Mouse (Mus musculus): ENCODE results near the gene Slc29a2. TPM values are rescaled to one million over a fixed set of nuclear protein-coding genes. Genes with fewer than 3 reads are reported as not detected.

Slc29a2 gene
- 4.5 and 5.4 TPM in 2 replicates for polyA plus RNA-seq (2015; fragmentation: Nextera tagmentation; extraction: Ambion mirVana)

GRCm38 (mm10) chr19:5023621-5024479 is at the start of gene Slc29a2:
Gene Slc29a2 (plus strand): TSS chr19:5023860.
- Histone ChIP-seq H3K36me3 (ENCODE audit: control insufficient read depth, insufficient read depth, low read length) (no peaks in the 10 kb centered on the region), H3K4me1 (ENCODE audit: control insufficient read depth, insufficient read depth, low read length) (0 out of 2 replicates have a peak, but pooled peaks cover 5% of the 10 kb centered on the region), H3K4me3 (ENCODE audit: low read length) (peak within 1 kb of the TSS; percentile 79), H3K27ac (ENCODE audit: low read length) (peak within 1 kb of the TSS; percentile 89), H3K4me2 (ENCODE audit: low read depth, low read length) (peak within 1 kb of the TSS; percentile 89), H3K9me3 (ENCODE audit: control insufficient read depth, low read length) (no peaks in the 10 kb centered on the region), H3K27me3 (replicated peaks; ENCODE audit: control insufficient read depth, insufficient read depth, low read length) (no peaks in the 10 kb centered on the region), H3K9ac (ENCODE audit: low read depth, low read length) (peak within 1 kb of the TSS; percentile 80)
- under 1% methylated on average over 62 of the region's 62 CpGs for WGBS
- ATAC-seq: peak; percentile 98

GRCm38 (mm10) chr19:4981767-4982166 is 41.9 kb upstream of the Slc29a2 start:
- no peaks in the 10 kb centered on the region for H3K36me3 ChIP-seq (ENCODE audit: control insufficient read depth, insufficient read depth, low read length)

GRCm38 (mm10) chr19:4989013-4989412 is 34.6 kb upstream of the Slc29a2 start:
- H3K9ac ChIP-seq (ENCODE audit: low read depth, low read length): no peak overlapping the region
- ATAC-seq: 0 out of 2 replicates have a peak, but pooled peaks have one; percentile 40
- H3K27ac ChIP-seq (ENCODE audit: low read length): no peak overlapping the region
- WGBS: 3% methylated on average over 13 of the region's 13 CpGs
- no peak overlapping the region for H3K4me2 ChIP-seq (ENCODE audit: low read depth, low read length)
- no peaks in the 10 kb centered on the region for H3K4me1 ChIP-seq (ENCODE audit: control insufficient read depth, insufficient read depth, low read length)
- H3K9me3 ChIP-seq (ENCODE audit: control insufficient read depth, low read length): no peaks in the 10 kb centered on the region
- H3K27me3 ChIP-seq (replicated peaks; ENCODE audit: control insufficient read depth, insufficient read depth, low read length): peaks cover 29% of the 10 kb centered on the region
- no peak overlapping the region for H3K4me3 ChIP-seq (ENCODE audit: low read length)
- no peaks in the 10 kb centered on the region for H3K36me3 ChIP-seq (ENCODE audit: control insufficient read depth, insufficient read depth, low read length)

More at GRCm38 (mm10) chr19:4981767-4982166, 41.9 kb upstream of the Slc29a2 start:
- no peak for ATAC-seq
- no peak overlapping the region for H3K27ac ChIP-seq (ENCODE audit: low read length)
- no peak overlapping the region for H3K4me3 ChIP-seq (ENCODE audit: low read length)
- no peaks in the 10 kb centered on the region for H3K9me3 ChIP-seq (ENCODE audit: control insufficient read depth, low read length)
- H3K4me2 ChIP-seq (ENCODE audit: low read depth, low read length): no peak overlapping the region
- peaks cover 4% of the 10 kb centered on the region; the same call in 1 of the 2 replicates for H3K27me3 ChIP-seq (replicated peaks; ENCODE audit: control insufficient read depth, insufficient read depth, low read length)
- no peaks in the 10 kb centered on the region for H3K4me1 ChIP-seq (ENCODE audit: control insufficient read depth, insufficient read depth, low read length)
- no peak overlapping the region for H3K9ac ChIP-seq (ENCODE audit: low read depth, low read length)

- 0 out of 2 replicates have a peak, but pooled peaks have one; percentile 3 for ATAC-seq
- H3K9ac ChIP-seq (ENCODE audit: low read depth, low read length): no peak overlapping the region
- no peaks in the 10 kb centered on the region for H3K4me1 ChIP-seq (ENCODE audit: control insufficient read depth, insufficient read depth, low read length)
- peaks cover 25% of the 10 kb centered on the region for H3K27me3 ChIP-seq (replicated peaks; ENCODE audit: control insufficient read depth, insufficient read depth, low read length)
- no peaks in the 10 kb centered on the region for H3K9me3 ChIP-seq (ENCODE audit: control insufficient read depth, low read length)
- 22% methylated on average over 43 of the region's 47 CpGs for WGBS
- H3K27ac ChIP-seq (ENCODE audit: low read length): no peak overlapping the region
- H3K36me3 ChIP-seq (ENCODE audit: control insufficient read depth, insufficient read depth, low read length): no peaks in the 10 kb centered on the region
- no peak overlapping the region; the same call in 1 of the 2 replicates for H3K4me3 ChIP-seq (ENCODE audit: low read length)
- H3K4me2 ChIP-seq (ENCODE audit: low read depth, low read length): no peak overlapping the region
These were observed 34.0 kb upstream of the Slc29a2 start for GRCm38 (mm10) chr19:4989434-4990255.

- ATAC-seq: no peak
- Histone ChIP-seq H3K27ac (ENCODE audit: low read length) (no peak within 1 kb of the TSS), H3K27me3 (replicated peaks; ENCODE audit: control insufficient read depth, insufficient read depth, low read length) (peaks cover 25% of the 10 kb centered on the region), H3K9ac (ENCODE audit: low read depth, low read length) (no peak within 1 kb of the TSS), H3K36me3 (ENCODE audit: control insufficient read depth, insufficient read depth, low read length) (no peaks in the 10 kb centered on the region), H3K4me1 (ENCODE audit: control insufficient read depth, insufficient read depth, low read length) (no peaks in the 10 kb centered on the region), H3K4me2 (ENCODE audit: low read depth, low read length) (0 out of 2 replicates have a peak within 1 kb of the TSS, but pooled peaks have one; percentile 3), H3K4me3 (ENCODE audit: low read length) (no peak within 1 kb of the TSS; the same call in 1 of the 2 replicates), H3K9me3 (ENCODE audit: control insufficient read depth, low read length) (no peaks in the 10 kb centered on the region)
- 26% methylated on average over 4 of the region's 4 CpGs for WGBS
These were observed 33.4 kb upstream of the Slc29a2 start, which contains the start of gene Npas4 for GRCm38 (mm10) chr19:4990256-4990625. Gene Npas4 (minus strand): TSS chr19:4990316.

GRCm38 (mm10) chr19:4990716-4991115 is 32.9 kb upstream of the Slc29a2 start:
- no peak overlapping the region for H3K4me3 ChIP-seq (ENCODE audit: low read length)
- H3K4me2 ChIP-seq (ENCODE audit: low read depth, low read length): 0 out of 2 replicates have a peak overlapping the region, but pooled peaks have one; percentile 3
- no peaks in the 10 kb centered on the region for H3K9me3 ChIP-seq (ENCODE audit: control insufficient read depth, low read length)
- 4% methylated on average over 18 of the region's 22 CpGs for WGBS
- H3K4me1 ChIP-seq (ENCODE audit: control insufficient read depth, insufficient read depth, low read length): no peaks in the 10 kb centered on the region
- H3K27me3 ChIP-seq (replicated peaks; ENCODE audit: control insufficient read depth, insufficient read depth, low read length): peaks cover 25% of the 10 kb centered on the region
- H3K9ac ChIP-seq (ENCODE audit: low read depth, low read length): no peak overlapping the region
- no peak for ATAC-seq
- no peaks in the 10 kb centered on the region for H3K36me3 ChIP-seq (ENCODE audit: control insufficient read depth, insufficient read depth, low read length)
- H3K27ac ChIP-seq (ENCODE audit: low read length): no peak overlapping the region

- no peaks in the 10 kb centered on the region for H3K9me3 ChIP-seq (ENCODE audit: control insufficient read depth, low read length)
- H3K36me3 ChIP-seq (ENCODE audit: control insufficient read depth, insufficient read depth, low read length): no peaks in the 10 kb centered on the region
- no peak overlapping the region for H3K9ac ChIP-seq (ENCODE audit: low read depth, low read length)
- H3K4me2 ChIP-seq (ENCODE audit: low read depth, low read length): 0 out of 2 replicates have a peak overlapping the region, but pooled peaks have one; percentile 6
- no peak overlapping the region for H3K4me3 ChIP-seq (ENCODE audit: low read length)
- no peak overlapping the region for H3K27ac ChIP-seq (ENCODE audit: low read length)
- no peaks in the 10 kb centered on the region for H3K4me1 ChIP-seq (ENCODE audit: control insufficient read depth, insufficient read depth, low read length)
- ATAC-seq: no peak
- 19% methylated on average over 8 of the region's 8 CpGs for WGBS
- H3K27me3 ChIP-seq (replicated peaks; ENCODE audit: control insufficient read depth, insufficient read depth, low read length): peaks cover 25% of the 10 kb centered on the region
These were observed 31.3 kb upstream of the Slc29a2 start for GRCm38 (mm10) chr19:4992371-4992770.

- WGBS: 1% methylated on average over 9 of the region's 9 CpGs
- Histone ChIP-seq H3K4me3 (ENCODE audit: low read length) (no peak overlapping the region), H3K9me3 (ENCODE audit: control insufficient read depth, low read length) (no peaks in the 10 kb centered on the region), H3K4me2 (ENCODE audit: low read depth, low read length) (0 out of 2 replicates have a peak overlapping the region, but pooled peaks have one; percentile 6), H3K36me3 (ENCODE audit: control insufficient read depth, insufficient read depth, low read length) (no peaks in the 10 kb centered on the region), H3K4me1 (ENCODE audit: control insufficient read depth, insufficient read depth, low read length) (no peaks in the 10 kb centered on the region), H3K27me3 (replicated peaks; ENCODE audit: control insufficient read depth, insufficient read depth, low read length) (peaks cover 25% of the 10 kb centered on the region), H3K9ac (ENCODE audit: low read depth, low read length) (no peak overlapping the region), H3K27ac (ENCODE audit: low read length) (no peak overlapping the region)
- ATAC-seq: peak; percentile 64; the same call in 1 of the 2 replicates
These were observed 30.8 kb upstream of the Slc29a2 start for GRCm38 (mm10) chr19:4992904-4993303.

GRCm38 (mm10) chr19:4994043-4994442 is 29.6 kb upstream of the Slc29a2 start:
- WGBS: 51% methylated on average over 5 of the region's 5 CpGs
- H3K4me2 ChIP-seq (ENCODE audit: low read depth, low read length): no peak overlapping the region
- H3K36me3 ChIP-seq (ENCODE audit: control insufficient read depth, insufficient read depth, low read length): no peaks in the 10 kb centered on the region
- no peak overlapping the region for H3K4me3 ChIP-seq (ENCODE audit: low read length)
- H3K4me1 ChIP-seq (ENCODE audit: control insufficient read depth, insufficient read depth, low read length): 0 out of 2 replicates have a peak, but pooled peaks cover under 1% of the 10 kb centered on the region
- no peak overlapping the region for H3K27ac ChIP-seq (ENCODE audit: low read length)
- no peak for ATAC-seq
- no peak overlapping the region for H3K9ac ChIP-seq (ENCODE audit: low read depth, low read length)
- H3K27me3 ChIP-seq (replicated peaks; ENCODE audit: control insufficient read depth, insufficient read depth, low read length): peaks cover 25% of the 10 kb centered on the region
- no peaks in the 10 kb centered on the region for H3K9me3 ChIP-seq (ENCODE audit: control insufficient read depth, low read length)

Measured in intestine, embryonic 16.5 days (tissue).